Mouse (Mus musculus): ENCODE results near the gene Il1rapl2. TPM values are rescaled to one million over a fixed set of nuclear protein-coding genes. Genes with fewer than 3 reads are reported as not detected.
"Not testable (repeated sequence)": the region's sequence is repeated elsewhere in the genome, so short reads cannot be mapped to it uniquely, and the experiment has no call there.

The Il1rapl2 gene
- polyA plus RNA-seq, 1 experiment from 2014 or later: 6.0 TPM

DNA sequence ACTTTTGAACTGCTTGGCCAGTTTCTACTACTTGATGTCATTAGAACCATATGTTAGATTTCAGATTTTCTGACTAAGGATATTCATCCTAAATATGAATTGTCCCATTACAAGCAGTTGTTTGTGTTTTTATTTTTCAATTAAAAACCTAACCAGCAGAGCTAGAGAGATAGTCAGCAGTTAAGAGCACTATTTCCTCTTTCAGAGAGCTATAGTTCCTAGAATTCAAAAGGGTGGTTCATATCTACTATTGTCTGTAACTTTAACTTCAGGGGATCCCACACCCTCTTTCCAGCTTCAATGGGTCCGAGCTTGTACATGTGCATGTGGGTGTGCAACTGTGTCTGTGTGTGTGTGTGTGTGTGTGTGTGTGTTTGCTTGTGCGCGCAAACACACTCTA, 472.7 kb downstream of the Il1rapl2 start:
- Histone ChIP-seq H3K27me3 (replicated peaks; ENCODE audit: control insufficient read depth, insufficient read depth, low read length) (no peaks in the 10 kb centered on the region; the same call in 1 of the 2 replicates), H3K27ac (ENCODE audit: low read depth, low read length) (no peak overlapping the region), H3K36me3 (ENCODE audit: control insufficient read depth, insufficient read depth, low read length) (no peaks in the 10 kb centered on the region), H3K4me2 (ENCODE audit: low read length) (no peak overlapping the region), H3K9ac (ENCODE audit: low read depth, low read length) (no peak overlapping the region), H3K4me1 (ENCODE audit: control insufficient read depth, insufficient read depth, low read depth, low read length) (no peaks in the 10 kb centered on the region), H3K9me3 (ENCODE audit: control insufficient read depth, low read length) (no peaks in the 10 kb centered on the region), H3K4me3 (ENCODE audit: low read length) (no peak overlapping the region)
- WGBS: 95% methylated on average over 3 of the region's 3 CpGs
- ATAC-seq: no peak

DNA sequence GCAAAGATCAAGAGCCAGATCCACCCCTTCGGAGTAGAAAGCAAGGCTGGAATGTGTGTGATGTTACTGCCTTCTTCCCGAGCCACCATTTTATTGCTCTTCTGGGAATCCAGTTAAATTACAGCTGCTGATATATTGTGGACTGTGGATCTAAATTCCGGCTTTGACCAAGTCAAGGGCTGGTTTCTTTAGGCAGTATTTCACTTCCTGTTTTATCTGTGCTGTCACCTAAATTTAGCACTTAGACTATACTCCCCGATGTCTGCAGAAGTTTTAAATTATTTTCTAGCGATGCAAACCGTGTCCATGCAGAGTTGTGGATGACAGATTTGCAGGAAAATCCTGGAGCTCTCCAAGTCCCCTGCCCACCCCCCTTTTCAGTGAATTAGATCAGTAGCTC, 533.5 kb downstream of the Il1rapl2 start:
- Histone ChIP-seq H3K9ac (ENCODE audit: low read depth, low read length) (no peak overlapping the region), H3K9me3 (ENCODE audit: control insufficient read depth, low read length) (no peaks in the 10 kb centered on the region), H3K4me2 (ENCODE audit: low read length) (no peak overlapping the region), H3K27me3 (replicated peaks; ENCODE audit: control insufficient read depth, insufficient read depth, low read length) (no peaks in the 10 kb centered on the region), H3K4me1 (ENCODE audit: control insufficient read depth, insufficient read depth, low read depth, low read length) (no peaks in the 10 kb centered on the region), H3K27ac (ENCODE audit: low read depth, low read length) (no peak overlapping the region), H3K4me3 (ENCODE audit: low read length) (no peak overlapping the region), H3K36me3 (ENCODE audit: control insufficient read depth, insufficient read depth, low read length) (no peaks in the 10 kb centered on the region)
- 52% methylated on average over 6 of the region's 6 CpGs for WGBS
- no peak for ATAC-seq

GRCm38 (mm10) chrX:138104668-138105067, 534.3 kb downstream of the Il1rapl2 start:
- Histone ChIP-seq H3K4me3 (ENCODE audit: low read length) (no peak overlapping the region), H3K4me2 (ENCODE audit: low read length) (no peak overlapping the region), H3K27ac (ENCODE audit: low read depth, low read length) (no peak overlapping the region), H3K4me1 (ENCODE audit: control insufficient read depth, insufficient read depth, low read depth, low read length) (no peaks in the 10 kb centered on the region), H3K27me3 (replicated peaks; ENCODE audit: control insufficient read depth, insufficient read depth, low read length) (no peaks in the 10 kb centered on the region), H3K9me3 (ENCODE audit: control insufficient read depth, low read length) (no peaks in the 10 kb centered on the region), H3K36me3 (ENCODE audit: control insufficient read depth, insufficient read depth, low read length) (no peaks in the 10 kb centered on the region), H3K9ac (ENCODE audit: low read depth, low read length) (no peak overlapping the region)
- WGBS: 50% methylated on average over 3 of the region's 3 CpGs
- ATAC-seq: no peak

DNA sequence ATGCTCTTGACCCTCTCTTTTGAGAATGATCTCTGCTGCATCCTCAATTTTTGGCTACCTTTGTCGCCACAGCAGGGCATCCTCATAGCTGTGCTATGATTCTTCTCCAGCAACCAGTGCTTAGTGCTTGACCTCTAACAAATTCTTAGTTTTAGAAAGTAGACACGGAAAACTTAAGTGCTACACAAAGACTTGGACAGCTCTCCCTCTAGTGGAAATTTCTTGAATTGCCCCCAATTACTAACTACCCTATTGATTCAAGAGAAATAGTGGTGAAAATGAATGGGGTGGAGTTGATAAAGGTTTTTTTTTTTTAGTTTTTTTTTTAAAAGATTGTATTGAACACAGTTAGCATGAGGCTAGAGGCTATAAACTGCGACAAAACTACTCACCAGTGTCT, 599.7 kb downstream of the Il1rapl2 start:
- 18% methylated on average over 3 of the region's 3 CpGs for WGBS
- H3K36me3 ChIP-seq (ENCODE audit: control insufficient read depth, insufficient read depth, low read length): no peaks in the 10 kb centered on the region
- H3K4me1 ChIP-seq (ENCODE audit: control insufficient read depth, insufficient read depth, low read depth, low read length): no peaks in the 10 kb centered on the region
- no peak for ATAC-seq
- no peak overlapping the region for H3K4me2 ChIP-seq (ENCODE audit: low read length)
- no peak overlapping the region for H3K4me3 ChIP-seq (ENCODE audit: low read length)
- H3K27ac ChIP-seq (ENCODE audit: low read depth, low read length): no peak overlapping the region
- H3K9me3 ChIP-seq (ENCODE audit: control insufficient read depth, low read length): no peaks in the 10 kb centered on the region
- H3K9ac ChIP-seq (ENCODE audit: low read depth, low read length): no peak overlapping the region
- no peaks in the 10 kb centered on the region for H3K27me3 ChIP-seq (replicated peaks; ENCODE audit: control insufficient read depth, insufficient read depth, low read length)

GRCm38 (mm10) chrX:138209480-138209879, 639.1 kb downstream of the Il1rapl2 start, which contains the start of gene Tex13a:
Gene Tex13a (minus strand): TSS chrX:138209580.
- Histone ChIP-seq H3K9me3 (ENCODE audit: control insufficient read depth, low read length) (no peaks in the 10 kb centered on the region), H3K9ac (ENCODE audit: low read depth, low read length) (no peak within 1 kb of the TSS), H3K27me3 (replicated peaks; ENCODE audit: control insufficient read depth, insufficient read depth, low read length) (no peaks in the 10 kb centered on the region), H3K36me3 (ENCODE audit: control insufficient read depth, insufficient read depth, low read length) (no peaks in the 10 kb centered on the region), H3K4me3 (ENCODE audit: low read length) (no peak within 1 kb of the TSS), H3K4me2 (ENCODE audit: low read length) (no peak within 1 kb of the TSS), H3K4me1 (ENCODE audit: control insufficient read depth, insufficient read depth, low read depth, low read length) (no peaks in the 10 kb centered on the region), H3K27ac (ENCODE audit: low read depth, low read length) (no peak within 1 kb of the TSS)
- ATAC-seq: no peak
- 95% methylated on average over 3 of the region's 3 CpGs for WGBS

DNA sequence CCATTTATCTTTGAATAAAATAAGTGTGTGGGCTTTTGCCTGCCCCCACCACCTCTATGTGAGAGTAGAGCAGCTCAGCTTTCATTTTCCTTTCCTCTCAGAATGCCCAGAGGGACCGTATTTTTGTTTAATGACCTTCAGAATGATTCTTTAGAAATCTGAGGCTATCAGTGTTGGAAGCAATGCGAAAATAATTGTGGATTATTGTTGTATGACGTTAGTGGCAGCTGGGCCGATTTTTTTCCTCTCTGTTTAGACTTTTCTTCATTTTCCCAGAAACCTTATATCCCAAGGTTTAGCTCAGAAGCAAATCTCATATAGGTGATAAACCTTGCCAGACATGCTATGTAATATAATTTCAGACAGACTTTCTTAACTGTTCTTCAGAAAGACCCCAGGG, 664.2 kb downstream of the Il1rapl2 start:
- Histone ChIP-seq H3K27me3 (replicated peaks; ENCODE audit: control insufficient read depth, insufficient read depth, low read length) (no peaks in the 10 kb centered on the region), H3K9ac (ENCODE audit: low read depth, low read length) (no peak overlapping the region), H3K27ac (ENCODE audit: low read depth, low read length) (no peak overlapping the region), H3K9me3 (ENCODE audit: control insufficient read depth, low read length) (no peaks in the 10 kb centered on the region), H3K4me2 (ENCODE audit: low read length) (no peak overlapping the region), H3K36me3 (ENCODE audit: control insufficient read depth, insufficient read depth, low read length) (no peaks in the 10 kb centered on the region), H3K4me1 (ENCODE audit: control insufficient read depth, insufficient read depth, low read depth, low read length) (no peaks in the 10 kb centered on the region), H3K4me3 (ENCODE audit: low read length) (no peak overlapping the region)
- no peak for ATAC-seq
- WGBS: 68% methylated on average over 4 of the region's 4 CpGs

DNA sequence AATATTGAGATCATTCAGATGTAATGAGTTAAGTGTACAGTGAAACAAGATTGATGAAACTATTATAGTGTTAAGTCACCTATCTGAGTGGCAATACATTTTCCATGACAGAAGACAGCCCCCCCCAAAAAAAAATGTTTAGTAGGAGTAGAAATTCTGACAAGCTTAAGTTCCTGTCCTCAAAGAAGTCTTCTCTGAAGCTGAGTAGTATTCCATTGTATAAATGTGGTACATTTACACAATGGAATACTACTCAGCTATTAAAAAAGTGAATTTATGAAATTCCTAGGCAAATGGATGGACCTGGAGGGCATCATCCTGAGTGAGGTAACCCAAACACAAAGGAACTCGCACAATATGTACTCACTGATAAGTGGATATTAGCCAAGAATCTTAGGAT, 778.3 kb downstream of the Il1rapl2 start:
- not testable (repeated sequence) for H3K4me1 ChIP-seq (ENCODE audit: control insufficient read depth, insufficient read depth, low read depth, low read length); H3K4me3 ChIP-seq (ENCODE audit: low read length); H3K4me2 ChIP-seq (ENCODE audit: low read length); H3K9ac ChIP-seq (ENCODE audit: low read depth, low read length); H3K9me3 ChIP-seq (ENCODE audit: control insufficient read depth, low read length); H3K27ac ChIP-seq (ENCODE audit: low read depth, low read length); H3K27me3 ChIP-seq (replicated peaks; ENCODE audit: control insufficient read depth, insufficient read depth, low read length); H3K36me3 ChIP-seq (ENCODE audit: control insufficient read depth, insufficient read depth, low read length); ATAC-seq
- WGBS: 76% methylated on average over 1 of the region's 1 CpGs

DNA sequence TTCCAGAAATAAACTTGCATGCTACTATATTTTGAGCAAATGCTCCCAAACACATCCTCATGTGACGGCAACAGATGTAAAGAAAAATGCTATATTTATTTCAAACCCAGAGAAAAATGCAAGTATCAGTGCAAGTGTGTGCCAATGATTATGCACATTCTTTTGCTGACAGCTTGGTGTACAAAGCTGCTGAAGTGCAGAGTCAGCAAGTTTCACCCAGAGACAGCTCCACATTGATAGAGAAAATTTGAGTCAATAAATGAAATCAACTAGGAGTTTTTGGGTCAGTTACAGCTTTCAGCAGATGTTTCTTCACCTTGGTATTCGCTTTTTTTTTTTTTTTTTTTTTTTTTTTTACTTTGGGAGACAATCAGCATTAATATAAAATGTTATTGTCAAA, 863.4 kb downstream of the Il1rapl2 start:
- Histone ChIP-seq H3K4me3 (ENCODE audit: low read length) (no peak overlapping the region), H3K9me3 (ENCODE audit: control insufficient read depth, low read length) (no peaks in the 10 kb centered on the region), H3K4me2 (ENCODE audit: low read length) (no peak overlapping the region), H3K4me1 (ENCODE audit: control insufficient read depth, insufficient read depth, low read depth, low read length) (no peaks in the 10 kb centered on the region), H3K9ac (ENCODE audit: low read depth, low read length) (no peak overlapping the region), H3K27ac (ENCODE audit: low read depth, low read length) (no peak overlapping the region), H3K27me3 (replicated peaks; ENCODE audit: control insufficient read depth, insufficient read depth, low read length) (no peaks in the 10 kb centered on the region), H3K36me3 (ENCODE audit: control insufficient read depth, insufficient read depth, low read length) (no peaks in the 10 kb centered on the region)
- no peak for ATAC-seq
- 68% methylated on average over 2 of the region's 2 CpGs for WGBS

- no peak overlapping the region for H3K4me3 ChIP-seq (ENCODE audit: low read length)
- no peak overlapping the region for H3K9ac ChIP-seq (ENCODE audit: low read depth, low read length)
- WGBS: 56% methylated on average over 3 of the region's 3 CpGs
- H3K4me1 ChIP-seq (ENCODE audit: control insufficient read depth, insufficient read depth, low read depth, low read length): no peaks in the 10 kb centered on the region
- H3K27ac ChIP-seq (ENCODE audit: low read depth, low read length): no peak overlapping the region
- no peak for ATAC-seq
- no peaks in the 10 kb centered on the region for H3K27me3 ChIP-seq (replicated peaks; ENCODE audit: control insufficient read depth, insufficient read depth, low read length)
- H3K36me3 ChIP-seq (ENCODE audit: control insufficient read depth, insufficient read depth, low read length): no peaks in the 10 kb centered on the region
- no peak overlapping the region for H3K4me2 ChIP-seq (ENCODE audit: low read length)
- no peaks in the 10 kb centered on the region for H3K9me3 ChIP-seq (ENCODE audit: control insufficient read depth, low read length)
Measured at GRCm38 (mm10) chrX:138437939-138438338, 867.5 kb downstream of the Il1rapl2 start.

DNA sequence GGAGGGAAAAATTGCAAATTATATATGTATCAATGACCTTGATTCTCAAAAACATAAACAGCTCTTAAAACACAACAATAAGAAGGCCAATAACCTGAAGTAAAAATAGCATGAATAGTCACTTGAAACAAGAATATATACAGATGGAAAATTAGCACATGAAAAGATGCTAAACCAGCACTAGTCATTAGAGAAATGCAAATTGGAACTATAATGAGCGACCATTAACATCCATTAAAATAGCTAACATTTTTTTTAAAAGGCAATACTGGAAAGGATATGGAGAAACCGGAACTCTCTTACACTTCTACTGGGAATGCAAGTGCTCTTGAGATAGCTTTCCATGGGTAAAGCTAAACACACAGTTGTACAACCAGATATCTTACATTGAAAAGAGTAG, 879.4 kb downstream of the Il1rapl2 start:
- Histone ChIP-seq H3K27me3 (replicated peaks; ENCODE audit: control insufficient read depth, insufficient read depth, low read length) (no peaks in the 10 kb centered on the region), H3K4me1 (ENCODE audit: control insufficient read depth, insufficient read depth, low read depth, low read length) (no peaks in the 10 kb centered on the region), H3K27ac (ENCODE audit: low read depth, low read length) (no peak overlapping the region), H3K9me3 (ENCODE audit: control insufficient read depth, low read length) (no peaks in the 10 kb centered on the region), H3K4me2 (ENCODE audit: low read length) (no peak overlapping the region), H3K4me3 (ENCODE audit: low read length) (no peak overlapping the region), H3K9ac (ENCODE audit: low read depth, low read length) (no peak overlapping the region), H3K36me3 (ENCODE audit: control insufficient read depth, insufficient read depth, low read length) (no peaks in the 10 kb centered on the region)
- no peak for ATAC-seq
- 64% methylated on average over 2 of the region's 2 CpGs for WGBS

Data from hindbrain, embryonic 16.5 days (tissue).